Mouse (Mus musculus): ENCODE data around the gene Pax9. TPM values are rescaled to one million over a fixed set of nuclear protein-coding genes. Genes with fewer than 3 reads are reported as not detected.

The Pax9 gene
- polyA plus RNA-seq, 1 experiment from 2014 or later, result not detected

- no peak overlapping the region for H3K27ac ChIP-seq
- no peaks in the 10 kb centered on the region for H3K79me2 ChIP-seq (ENCODE audit: inconsistent target)
- WGBS (ENCODE audit: missing documents), result 18% methylated on average over 14 of the region's 14 CpGs
- no peaks in the 10 kb centered on the region for H3K36me3 ChIP-seq (ENCODE audit: inconsistent target)
- H3K4me3 ChIP-seq (ENCODE audit: inconsistent target), result no peak overlapping the region
Measured at GRCm38 (mm10) chr12:56693411-56694098, 2.0 kb downstream of the Pax9 start.

- no peak overlapping the region for H3K4me3 ChIP-seq (ENCODE audit: inconsistent target)
- no peak overlapping the region for H3K27ac ChIP-seq
- no peaks in the 10 kb centered on the region for H3K79me2 ChIP-seq (ENCODE audit: inconsistent target)
- no peaks in the 10 kb centered on the region for H3K36me3 ChIP-seq (ENCODE audit: inconsistent target)
- WGBS (ENCODE audit: missing documents), result 9% methylated on average over 14 of the region's 14 CpGs
Measured at GRCm38 (mm10) chr12:56694361-56694760, 2.8 kb downstream of the Pax9 start.

DNA sequence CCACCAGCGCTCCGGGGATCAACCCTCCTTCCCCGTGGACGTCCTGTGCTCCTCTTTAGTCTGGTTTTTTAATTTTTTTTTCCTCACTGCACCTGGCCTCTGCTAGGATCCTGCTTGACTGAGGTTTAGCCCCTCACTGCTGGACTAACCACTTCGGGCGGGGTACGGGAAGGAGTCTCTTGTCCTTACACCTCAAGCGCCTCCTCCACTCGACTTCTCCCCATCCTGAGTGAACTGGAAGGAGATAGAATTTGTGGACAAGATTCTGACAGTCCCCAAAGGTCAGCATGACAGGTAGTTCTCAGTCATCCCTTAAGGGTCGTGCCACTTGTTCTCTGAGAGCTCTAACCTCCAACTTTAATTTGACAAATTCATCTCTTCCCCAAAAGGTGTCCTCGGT is 3.4 kb downstream of the Pax9 start:
- Histone ChIP-seq H3K79me2 (ENCODE audit: inconsistent target) (no peaks in the 10 kb centered on the region), H3K4me3 (ENCODE audit: inconsistent target) (no peak overlapping the region), H3K27ac (no peak overlapping the region), H3K36me3 (ENCODE audit: inconsistent target) (no peaks in the 10 kb centered on the region)
- WGBS (ENCODE audit: missing documents), result 10% methylated on average over 11 of the region's 11 CpGs

GRCm38 (mm10) chr12:56695358-56696173 is 4.0 kb downstream of the Pax9 start:
- WGBS (ENCODE audit: missing documents), result 2% methylated on average over 39 of the region's 41 CpGs

GRCm38 (mm10) chr12:56696174-56697010 is 4.8 kb downstream of the Pax9 start:
- WGBS (ENCODE audit: missing documents), result 4% methylated on average over 57 of the region's 57 CpGs
- Histone ChIP-seq H3K79me2 (ENCODE audit: inconsistent target) (no peaks in the 10 kb centered on the region), H3K27ac (no peak overlapping the region), H3K36me3 (ENCODE audit: inconsistent target) (no peaks in the 10 kb centered on the region), H3K4me3 (ENCODE audit: inconsistent target) (no peak overlapping the region)

More at GRCm38 (mm10) chr12:56695358-56696173, 4.0 kb downstream of the Pax9 start:
- Histone ChIP-seq H3K27ac (no peak overlapping the region), H3K4me3 (ENCODE audit: inconsistent target) (no peak overlapping the region), H3K79me2 (ENCODE audit: inconsistent target) (no peaks in the 10 kb centered on the region), H3K36me3 (ENCODE audit: inconsistent target) (no peaks in the 10 kb centered on the region)

DNA sequence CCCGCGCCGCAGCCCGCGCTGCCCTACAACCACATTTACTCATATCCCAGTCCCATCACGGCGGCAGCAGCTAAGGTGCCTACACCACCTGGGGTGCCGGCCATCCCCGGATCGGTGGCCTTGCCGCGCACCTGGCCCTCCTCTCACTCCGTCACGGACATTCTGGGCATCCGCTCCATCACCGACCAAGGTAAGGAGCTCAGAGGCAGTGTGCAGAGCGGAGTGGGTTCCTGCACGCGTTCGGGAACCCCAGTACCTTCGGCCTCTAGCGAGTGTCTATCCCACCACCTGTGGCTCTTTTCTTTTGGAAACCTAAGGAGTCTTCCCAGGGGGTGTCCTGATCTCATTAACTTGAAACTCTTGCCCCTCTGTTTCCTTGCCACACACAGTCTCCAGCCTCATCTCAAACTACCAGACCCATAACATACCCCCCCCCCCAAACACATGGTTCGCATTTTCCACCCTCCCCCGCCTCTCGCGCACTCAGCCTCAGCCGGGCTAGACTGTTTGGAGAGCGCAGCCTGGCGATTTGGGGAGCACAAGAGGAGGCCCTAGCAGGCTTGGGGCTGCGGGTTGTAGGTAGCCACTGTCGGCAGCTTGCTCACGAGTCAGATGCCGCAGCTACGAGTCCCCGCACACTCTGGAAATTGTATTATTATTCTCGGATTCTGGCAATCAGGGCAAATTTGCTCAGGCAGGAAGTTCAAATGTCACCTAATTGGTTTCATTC is 5.6 kb downstream of the Pax9 start:
- no peak overlapping the region for H3K4me3 ChIP-seq (ENCODE audit: inconsistent target)
- H3K79me2 ChIP-seq (ENCODE audit: inconsistent target), result no peaks in the 10 kb centered on the region
- H3K27ac ChIP-seq, result no peak overlapping the region
- no peaks in the 10 kb centered on the region for H3K36me3 ChIP-seq (ENCODE audit: inconsistent target)
- 5% methylated on average over 36 of the region's 36 CpGs for WGBS (ENCODE audit: missing documents)

GRCm38 (mm10) chr12:56697785-56698184 is 6.2 kb downstream of the Pax9 start:
- H3K27ac ChIP-seq, result no peak overlapping the region
- no peaks in the 10 kb centered on the region for H3K79me2 ChIP-seq (ENCODE audit: inconsistent target)
- 3% methylated on average over 12 of the region's 12 CpGs for WGBS (ENCODE audit: missing documents)
- H3K4me3 ChIP-seq (ENCODE audit: inconsistent target), result no peak overlapping the region
- H3K36me3 ChIP-seq (ENCODE audit: inconsistent target), result no peaks in the 10 kb centered on the region

DNA sequence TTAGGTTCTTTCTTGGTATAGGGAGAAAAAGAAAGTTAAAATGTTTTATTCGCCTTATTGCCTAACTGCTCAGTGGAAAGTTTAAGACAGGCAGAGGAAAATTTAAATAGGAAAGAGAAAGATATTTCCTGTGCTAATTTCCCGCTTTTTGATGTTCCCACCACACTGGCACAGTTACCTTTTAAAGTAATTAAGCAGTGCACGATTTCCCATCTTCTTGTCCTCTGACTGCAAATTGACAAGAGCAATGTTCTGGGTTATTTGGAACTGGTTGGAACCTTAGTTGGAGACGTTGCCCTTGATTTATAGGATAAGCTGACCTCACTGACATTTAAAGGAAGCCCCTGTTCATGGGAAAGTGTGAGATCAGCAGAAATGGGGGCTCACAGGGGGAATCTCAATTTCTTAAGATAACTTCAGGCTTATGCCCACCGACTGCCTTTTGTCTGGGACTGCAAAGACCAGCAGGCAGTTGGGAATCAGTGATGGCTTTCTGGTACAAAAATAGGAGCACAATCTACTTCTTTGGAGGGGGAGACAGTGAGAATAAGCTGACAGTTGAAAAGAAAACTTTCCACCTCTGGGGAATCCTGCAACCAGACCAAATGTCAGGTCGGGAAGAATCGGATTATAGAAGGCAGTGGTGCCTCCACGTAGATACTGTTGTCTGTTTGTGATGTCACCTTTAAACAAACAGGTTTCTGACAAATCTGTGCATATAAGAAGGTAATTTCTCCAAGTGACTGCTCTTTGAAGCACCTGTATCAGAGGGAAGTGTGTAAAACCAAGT is 6.8 kb downstream of the Pax9 start:
- 11% methylated on average over 8 of the region's 8 CpGs for WGBS (ENCODE audit: missing documents)
- Histone ChIP-seq H3K36me3 (ENCODE audit: inconsistent target) (no peaks in the 10 kb centered on the region), H3K79me2 (ENCODE audit: inconsistent target) (no peaks in the 10 kb centered on the region)

GRCm38 (mm10) chr12:56699351-56699750 is 7.8 kb downstream of the Pax9 start:
- no peak overlapping the region for H3K4me3 ChIP-seq (ENCODE audit: inconsistent target)
- no peak overlapping the region for H3K27ac ChIP-seq
- H3K79me2 ChIP-seq (ENCODE audit: inconsistent target), result no peaks in the 10 kb centered on the region
- no peaks in the 10 kb centered on the region for H3K36me3 ChIP-seq (ENCODE audit: inconsistent target)
- WGBS (ENCODE audit: missing documents), result 22% methylated on average over 3 of the region's 3 CpGs

More for the DNA sequence above, 6.8 kb downstream of the Pax9 start:
- Histone ChIP-seq H3K27ac (no peak overlapping the region), H3K4me3 (ENCODE audit: inconsistent target) (no peak overlapping the region)

GRCm38 (mm10) chr12:56699915-56700900 is 8.6 kb downstream of the Pax9 start:
- H3K4me3 ChIP-seq (ENCODE audit: inconsistent target), result no peak overlapping the region
- no peaks in the 10 kb centered on the region for H3K79me2 ChIP-seq (ENCODE audit: inconsistent target)
- no peak overlapping the region for H3K27ac ChIP-seq
- H3K36me3 ChIP-seq (ENCODE audit: inconsistent target), result no peaks in the 10 kb centered on the region
- 16% methylated on average over 44 of the region's 44 CpGs for WGBS (ENCODE audit: missing documents)

GRCm38 (mm10) chr12:56701004-56701403 is 9.4 kb downstream of the Pax9 start:
- Histone ChIP-seq H3K36me3 (ENCODE audit: inconsistent target) (no peaks in the 10 kb centered on the region), H3K4me3 (ENCODE audit: inconsistent target) (no peak overlapping the region), H3K27ac (no peak overlapping the region), H3K79me2 (ENCODE audit: inconsistent target) (no peaks in the 10 kb centered on the region)
- 6% methylated on average over 6 of the region's 6 CpGs for WGBS (ENCODE audit: missing documents)

DNA sequence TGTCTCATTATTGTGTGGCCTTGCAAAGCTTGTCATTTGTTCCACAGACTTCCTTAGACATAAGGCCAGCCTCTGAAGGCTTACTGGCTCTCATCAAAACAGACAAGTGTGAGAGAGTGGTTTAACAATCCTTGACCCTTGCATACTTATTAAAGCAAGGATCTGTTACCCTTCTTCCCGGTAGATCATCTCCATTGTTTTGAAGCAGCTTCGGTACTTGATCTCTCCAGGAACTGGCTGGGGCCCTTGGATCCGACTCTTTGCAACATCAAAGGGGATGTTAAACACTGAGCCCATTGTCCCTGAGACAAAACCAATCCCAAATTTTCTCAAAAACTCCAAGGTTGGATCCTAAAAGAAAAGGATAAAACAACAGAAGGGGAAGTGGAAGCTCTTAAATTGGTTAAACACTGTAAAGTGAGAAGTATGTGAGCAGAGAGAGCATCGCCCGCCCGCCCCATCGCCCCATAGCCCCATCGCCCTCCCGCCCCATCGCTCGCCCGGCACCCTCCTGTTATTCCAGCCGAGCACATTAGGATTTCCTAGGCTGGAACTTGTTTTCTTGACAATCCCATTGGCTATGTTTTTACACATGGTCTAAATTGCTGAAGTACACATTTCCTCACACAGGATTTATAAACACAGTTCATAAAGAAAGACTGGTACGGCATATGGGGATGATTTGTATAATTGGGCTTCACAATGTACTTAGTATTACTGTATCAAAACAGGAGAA is 26.6 kb downstream of the Pax9 start:
- Histone ChIP-seq H3K4me3 (ENCODE audit: inconsistent target) (no peak overlapping the region), H3K79me2 (ENCODE audit: inconsistent target) (no peaks in the 10 kb centered on the region), H3K27ac (no peak overlapping the region), H3K36me3 (ENCODE audit: inconsistent target) (no peaks in the 10 kb centered on the region)
- 50% methylated on average over 10 of the region's 14 CpGs for whole genome bisulfite sequencing (ENCODE audit: missing documents)
